Mouse (Mus musculus): Measurements from ENCODE around the gene Lingo2.

GRCm38 (mm10) chr4:35784255-35784921 lies 1167.2 kb downstream of the Lingo2 start:
- TF ChIP-seq POLR2A (IDR thresholded peaks at IDR 0.05; ENCODE audit: control insufficient read depth, low read depth, low read length) = no peak
- no peak for TF ChIP-seq CTCF (IDR thresholded peaks at IDR 0.05; ENCODE audit: control insufficient read depth, insufficient read depth, insufficient replicate concordance, low read depth, low read length)
